Mouse (Mus musculus) stomach, embryonic 14.5 days (tissue): ENCODE measurements around the gene Frmpd4. TPM values are rescaled to one million over a fixed set of nuclear protein-coding genes. Genes with fewer than 3 reads are reported as not detected.

Source experiments
- ATAC-seq: fragments of 200-750 bp; cut with Nextera tagmentation; 2 replicates; pipeline ENCODE4 v1.8.0; 2017; ENCODE audit warnings: low read depth, moderate TSS enrichment; ENCODE audit not compliant: insufficient number of reproducible peaks, insufficient read depth, low FRiP score
- H3K27ac ChIP-seq: fragments of 300-500 bp; sonication (generic); 2 replicates; pipeline ENCODE4 v1.5.1; 2014; ENCODE audit warnings: mild to moderate bottlenecking, low read length, moderate library complexity, mixed read lengths
- H3K27me3 ChIP-seq: fragments of 300-500 bp; sonication (generic); 2 replicates; pipeline ENCODE4 v1.6.1; 2014; ENCODE audit warnings: low read length, control low read depth, mixed read lengths; ENCODE audit not compliant: control insufficient read depth, insufficient read depth
- H3K36me3 ChIP-seq: fragments of 300-500 bp; sonication (generic); 2 replicates; pipeline ENCODE4 v1.6.1; 2014; ENCODE audit warnings: mild to moderate bottlenecking, control low read depth, low read length, moderate library complexity, mixed read lengths; ENCODE audit not compliant: control insufficient read depth, insufficient read depth
- H3K4me1 ChIP-seq: fragments of 300-500 bp; sonication (generic); 2 replicates; pipeline ENCODE4 v1.6.1; 2014; ENCODE audit warnings: low read length, control low read depth, mixed read lengths; ENCODE audit not compliant: control insufficient read depth, insufficient read depth
- H3K4me2 ChIP-seq: fragments of 300-500 bp; sonication (generic); replicated peaks from 2 replicates; pipeline ENCODE4 v1.6.1; 2014; ENCODE audit warnings: low read depth, low read length, control low read depth
- H3K4me3 ChIP-seq: fragments of 300-500 bp; sonication (generic); 2 replicates; pipeline ENCODE4 v1.5.1; 2014; ENCODE audit warnings: low read depth, low read length, control low read depth
- H3K9ac ChIP-seq: fragments of 300-500 bp; sonication (generic); replicated peaks from 2 replicates; pipeline ENCODE4 v1.6.1; 2014; ENCODE audit warnings: low read depth, mild to moderate bottlenecking, control low read depth, low read length, moderate library complexity, mixed read lengths
- H3K9me3 ChIP-seq: fragments of 300-500 bp; sonication (generic); 2 replicates; pipeline ENCODE4 v1.6.1; 2016; ENCODE audit warnings: low read depth, low read length, control low read depth; ENCODE audit not compliant: control insufficient read depth
- WGBS: fragments of 180-500 bp; shearing (Covaris S2); extraction: QIAGEN DNeasy Blood & Tissue Kit; methylation state at CpG from one replicate; pipeline ENCODE4 v1.1.7; 2014; 5-methylcytosine and 5-hydroxymethylcytosine counted together
- polyA plus RNA-seq: library from polyadenylated mRNA; unstranded; fragments of >200 nt; fragmentation: Nextera tagmentation; extraction: Ambion mirVana; gene quantifications from 2 replicates; pipeline ENCODE4 v1.2.1, GENCODE M21; 2014

Gene Frmpd4
- polyA plus RNA-seq, 1 experiment from 2014 or later, result 1.0 TPM

GRCm38 (mm10) chrX:168122806-168123588 lies 454.0 kb downstream of the Frmpd4 start:
- H3K27me3 ChIP-seq, result peaks cover 10% of the 10 kb centered on the region; the same call in 1 of the 2 replicates
- H3K9ac ChIP-seq, result no peak overlapping the region
- ATAC-seq, result peak; percentile 65; the same call in 1 of the 2 replicates
- H3K4me3 ChIP-seq, result peak overlapping the region; percentile 34
- no peaks in the 10 kb centered on the region for H3K9me3 ChIP-seq
- H3K4me2 ChIP-seq, result peak overlapping the region; percentile 60
- WGBS, result 14% methylated on average over 33 of the region's 42 CpGs
- no peak overlapping the region for H3K27ac ChIP-seq
- H3K4me1 ChIP-seq, result no peaks in the 10 kb centered on the region
- no peaks in the 10 kb centered on the region for H3K36me3 ChIP-seq

GRCm38 (mm10) chrX:168041589-168041988 lies 535.4 kb downstream of the Frmpd4 start:
- H3K9ac ChIP-seq, result no peak overlapping the region
- no peak overlapping the region for H3K4me3 ChIP-seq
- H3K4me1 ChIP-seq, result no peaks in the 10 kb centered on the region
- H3K4me2 ChIP-seq, result no peak overlapping the region
- no peaks in the 10 kb centered on the region for H3K36me3 ChIP-seq
- no peaks in the 10 kb centered on the region for H3K9me3 ChIP-seq
- ATAC-seq, result no peak
- H3K27me3 ChIP-seq, result no peaks in the 10 kb centered on the region
- no peak overlapping the region for H3K27ac ChIP-seq

- 71% methylated on average over 4 of the region's 4 CpGs for WGBS
- Histone ChIP-seq H3K27ac (no peak overlapping the region), H3K27me3 (0 out of 2 replicates have a peak, but pooled peaks cover 4% of the 10 kb centered on the region), H3K4me1 (no peaks in the 10 kb centered on the region), H3K4me2 (no peak overlapping the region), H3K36me3 (no peaks in the 10 kb centered on the region), H3K4me3 (no peak overlapping the region), H3K9ac (no peak overlapping the region), H3K9me3 (no peaks in the 10 kb centered on the region)
- ATAC-seq, result no peak
Observed at GRCm38 (mm10) chrX:168020574-168021145, 556.4 kb downstream of the Frmpd4 start.

- ATAC-seq, result no peak
- no peak overlapping the region for H3K9ac ChIP-seq
- H3K27ac ChIP-seq, result no peak overlapping the region
- H3K36me3 ChIP-seq, result no peaks in the 10 kb centered on the region
- H3K9me3 ChIP-seq, result no peaks in the 10 kb centered on the region
- no peak overlapping the region for H3K4me2 ChIP-seq
- no peaks in the 10 kb centered on the region for H3K4me1 ChIP-seq
- 82% methylated on average over 3 of the region's 3 CpGs for WGBS
- H3K4me3 ChIP-seq, result no peak overlapping the region
- 0 out of 2 replicates have a peak, but pooled peaks cover 4% of the 10 kb centered on the region for H3K27me3 ChIP-seq
Observed at GRCm38 (mm10) chrX:168017792-168018191, 559.2 kb downstream of the Frmpd4 start.

GRCm38 (mm10) chrX:167984835-167985234 lies 592.2 kb downstream of the Frmpd4 start:
- H3K9me3 ChIP-seq, result no peaks in the 10 kb centered on the region
- H3K4me3 ChIP-seq, result no peak overlapping the region
- no peaks in the 10 kb centered on the region for H3K27me3 ChIP-seq
- H3K27ac ChIP-seq, result no peak overlapping the region
- no peak for ATAC-seq
- H3K4me1 ChIP-seq, result no peaks in the 10 kb centered on the region
- H3K4me2 ChIP-seq, result no peak overlapping the region
- H3K36me3 ChIP-seq, result no peaks in the 10 kb centered on the region
- H3K9ac ChIP-seq, result no peak overlapping the region

- H3K4me3 ChIP-seq, result no peak overlapping the region
- no peak overlapping the region for H3K9ac ChIP-seq
- H3K27me3 ChIP-seq, result no peaks in the 10 kb centered on the region
- 86% methylated on average over 2 of the region's 2 CpGs for WGBS
- H3K27ac ChIP-seq, result no peak overlapping the region
- ATAC-seq, result no peak
- no peaks in the 10 kb centered on the region for H3K4me1 ChIP-seq
- no peaks in the 10 kb centered on the region for H3K9me3 ChIP-seq
- H3K4me2 ChIP-seq, result no peak overlapping the region
- no peaks in the 10 kb centered on the region for H3K36me3 ChIP-seq
Observed at GRCm38 (mm10) chrX:167951207-167951606, 625.8 kb downstream of the Frmpd4 start.

GRCm38 (mm10) chrX:167909483-167909882 lies 667.5 kb downstream of the Frmpd4 start:
- H3K4me2 ChIP-seq, result no peak overlapping the region
- no peaks in the 10 kb centered on the region for H3K27me3 ChIP-seq
- peak; percentile 14; the same call in 1 of the 2 replicates for ATAC-seq
- no peak overlapping the region for H3K4me3 ChIP-seq
- no peak overlapping the region for H3K27ac ChIP-seq
- H3K4me1 ChIP-seq, result no peaks in the 10 kb centered on the region
- no peak overlapping the region for H3K9ac ChIP-seq
- no peaks in the 10 kb centered on the region for H3K9me3 ChIP-seq
- H3K36me3 ChIP-seq, result no peaks in the 10 kb centered on the region

GRCm38 (mm10) chrX:167901046-167901445 lies 676.0 kb downstream of the Frmpd4 start:
- H3K4me1 ChIP-seq, result no peaks in the 10 kb centered on the region
- 66% methylated on average over 3 of the region's 3 CpGs for WGBS
- H3K27ac ChIP-seq, result no peak overlapping the region

More at GRCm38 (mm10) chrX:167901046-167901445, 676.0 kb downstream of the Frmpd4 start:
- H3K36me3 ChIP-seq, result no peaks in the 10 kb centered on the region
- H3K4me3 ChIP-seq, result no peak overlapping the region
- no peak overlapping the region for H3K4me2 ChIP-seq
- H3K27me3 ChIP-seq, result no peaks in the 10 kb centered on the region
- H3K9ac ChIP-seq, result no peak overlapping the region
- no peaks in the 10 kb centered on the region for H3K9me3 ChIP-seq
- ATAC-seq, result no peak
